Mouse (Mus musculus): ENCODE data around the gene Wdr18. TPM values are rescaled to one million over a fixed set of nuclear protein-coding genes. Genes with fewer than 3 reads are reported as not detected.

Gene Wdr18
- total and polyA plus RNA-seq, 3 experiments = 28.5 to 69.0 (median 34.6) TPM

- Histone ChIP-seq H3K4me1 (ENCODE audit: insufficient read depth, low read depth, low read length) (peaks cover 58% of the 10 kb centered on the region), H3K4me3 (ENCODE audit: low read depth, low read length) (no peak overlapping the region), H3K9me3 (replicated peaks) (no peaks in the 10 kb centered on the region), H3K36me3 (replicated peaks) (peaks cover 94% of the 10 kb centered on the region), H3K27me3 (ENCODE audit: insufficient read depth, low read length) (no peaks in the 10 kb centered on the region)
- no peak for ATAC-seq (ENCODE audit: extremely low read depth, insufficient number of reproducible peaks, low FRiP score, poor library complexity, severe bottlenecking)
- TF ChIP-seq GATA2 (IDR thresholded peaks at IDR 0.05; ENCODE audit: borderline replicate concordance, low read depth, low read length) = no peak
- TF ChIP-seq POLR2AphosphoS5 (IDR thresholded peaks at IDR 0.05; ENCODE audit: insufficient replicate concordance, low read depth, low read length) = no peak
- TF ChIP-seq CTCF (IDR thresholded peaks at IDR 0.05; ENCODE audit: low read depth, low read length) = no peak
- no peak for TF ChIP-seq TAL1 (conservative IDR thresholded peaks at IDR 0.05; ENCODE audit: low read depth, low read length)
- no peak for TF ChIP-seq GATA1 (IDR thresholded peaks at IDR 0.05; ENCODE audit: borderline replicate concordance, low read length)
- no peak for DNase-seq (ENCODE audit: low spot score)
Observed at GRCm38 (mm10) chr10:80001945-80002344, 42.0 kb downstream of the Wdr18 start.

- Histone ChIP-seq H3K4me1 (ENCODE audit: insufficient read depth, low read depth, low read length) (peaks cover 50% of the 10 kb centered on the region), H3K9me3 (replicated peaks) (no peaks in the 10 kb centered on the region), H3K4me3 (ENCODE audit: low read depth, low read length) (peak overlapping the region; percentile 37; the same call in 1 of the 2 replicates), H3K27me3 (ENCODE audit: insufficient read depth, low read length) (no peaks in the 10 kb centered on the region), H3K36me3 (replicated peaks) (peaks cover 100% of the 10 kb centered on the region)
- no peak for ATAC-seq (ENCODE audit: extremely low read depth, insufficient number of reproducible peaks, low FRiP score, poor library complexity, severe bottlenecking)
- DNase-seq (ENCODE audit: low spot score) = no peak
- TF ChIP-seq CTCF (IDR thresholded peaks at IDR 0.05; ENCODE audit: low read depth, low read length) = no peak
Observed at GRCm38 (mm10) chr10:80002829-80003228, 42.9 kb downstream of the Wdr18 start.

GRCm38 (mm10) chr10:80003374-80004232 is 43.7 kb downstream of the Wdr18 start:
- no peak overlapping the region; the same call in 1 of the 2 replicates for H3K4me3 ChIP-seq (ENCODE audit: low read depth, low read length)
- H3K4me1 ChIP-seq (ENCODE audit: insufficient read depth, low read depth, low read length) = peaks cover 42% of the 10 kb centered on the region
- DNase-seq (ENCODE audit: low spot score) = no peak
- no peaks in the 10 kb centered on the region for H3K27me3 ChIP-seq (ENCODE audit: insufficient read depth, low read length)
- H3K9me3 ChIP-seq (replicated peaks) = peaks cover under 1% of the 10 kb centered on the region; the same call in 1 of the 2 replicates
- H3K36me3 ChIP-seq (replicated peaks) = peaks cover 100% of the 10 kb centered on the region
- no peak for TF ChIP-seq POLR2AphosphoS5 (IDR thresholded peaks at IDR 0.05; ENCODE audit: insufficient replicate concordance, low read depth, low read length)
- TF ChIP-seq GATA1 (IDR thresholded peaks at IDR 0.05; ENCODE audit: borderline replicate concordance, low read length) = no peak
- no peak for TF ChIP-seq GATA2 (IDR thresholded peaks at IDR 0.05; ENCODE audit: borderline replicate concordance, low read depth, low read length)
- TF ChIP-seq CTCF (IDR thresholded peaks at IDR 0.05; ENCODE audit: low read depth, low read length) = no peak
- no peak for TF ChIP-seq TAL1 (conservative IDR thresholded peaks at IDR 0.05; ENCODE audit: low read depth, low read length)
- ATAC-seq (ENCODE audit: extremely low read depth, insufficient number of reproducible peaks, low FRiP score, poor library complexity, severe bottlenecking) = no peak; the same call in 1 of the 2 replicates

GRCm38 (mm10) chr10:80004233-80004705 is 44.3 kb downstream of the Wdr18 start:
- Histone ChIP-seq H3K36me3 (replicated peaks) (peaks cover 100% of the 10 kb centered on the region), H3K4me1 (ENCODE audit: insufficient read depth, low read depth, low read length) (peaks cover 38% of the 10 kb centered on the region), H3K4me3 (ENCODE audit: low read depth, low read length) (no peak overlapping the region), H3K9me3 (replicated peaks) (peaks cover 5% of the 10 kb centered on the region; the same call in 1 of the 2 replicates), H3K27me3 (ENCODE audit: insufficient read depth, low read length) (no peaks in the 10 kb centered on the region)
- TF ChIP-seq GATA2 (IDR thresholded peaks at IDR 0.05; ENCODE audit: borderline replicate concordance, low read depth, low read length) (no peak), CTCF (IDR thresholded peaks at IDR 0.05; ENCODE audit: low read depth, low read length) (no peak)
- ATAC-seq (ENCODE audit: extremely low read depth, insufficient number of reproducible peaks, low FRiP score, poor library complexity, severe bottlenecking) (no peak), DNase-seq (ENCODE audit: low spot score) (no peak)

- no peak overlapping the region for H3K4me3 ChIP-seq (ENCODE audit: low read depth, low read length)
- TF ChIP-seq GATA2 (IDR thresholded peaks at IDR 0.05; ENCODE audit: borderline replicate concordance, low read depth, low read length) (no peak), CTCF (IDR thresholded peaks at IDR 0.05; ENCODE audit: low read depth, low read length) (no peak), TAL1 (conservative IDR thresholded peaks at IDR 0.05; ENCODE audit: low read depth, low read length) (no peak), POLR2AphosphoS5 (IDR thresholded peaks at IDR 0.05; ENCODE audit: insufficient replicate concordance, low read depth, low read length) (no peak), GATA1 (IDR thresholded peaks at IDR 0.05; ENCODE audit: borderline replicate concordance, low read length) (no peak)
- ATAC-seq (ENCODE audit: extremely low read depth, insufficient number of reproducible peaks, low FRiP score, poor library complexity, severe bottlenecking) (no peak), DNase-seq (ENCODE audit: low spot score) (no peak)
- H3K4me1 ChIP-seq (ENCODE audit: insufficient read depth, low read depth, low read length) = peaks cover 30% of the 10 kb centered on the region
- H3K9me3 ChIP-seq (replicated peaks) = peaks cover 27% of the 10 kb centered on the region
- peaks cover 96% of the 10 kb centered on the region for H3K36me3 ChIP-seq (replicated peaks)
- H3K27me3 ChIP-seq (ENCODE audit: insufficient read depth, low read length) = no peaks in the 10 kb centered on the region
Observed at GRCm38 (mm10) chr10:80011740-80012139, 51.8 kb downstream of the Wdr18 start.

- Histone ChIP-seq H3K9me3 (replicated peaks) (peaks cover 26% of the 10 kb centered on the region), H3K4me3 (ENCODE audit: low read depth, low read length) (no peak overlapping the region), H3K27me3 (ENCODE audit: insufficient read depth, low read length) (no peaks in the 10 kb centered on the region), H3K4me1 (ENCODE audit: insufficient read depth, low read depth, low read length) (peaks cover 42% of the 10 kb centered on the region), H3K36me3 (replicated peaks) (peaks cover 84% of the 10 kb centered on the region)
- DNase-seq (ENCODE audit: low spot score) (no peak), ATAC-seq (ENCODE audit: extremely low read depth, insufficient number of reproducible peaks, low FRiP score, poor library complexity, severe bottlenecking) (no peak)
- TF ChIP-seq POLR2AphosphoS5 (IDR thresholded peaks at IDR 0.05; ENCODE audit: insufficient replicate concordance, low read depth, low read length) (no peak), GATA2 (IDR thresholded peaks at IDR 0.05; ENCODE audit: borderline replicate concordance, low read depth, low read length) (no peak), CTCF (IDR thresholded peaks at IDR 0.05; ENCODE audit: low read depth, low read length) (no peak), GATA1 (IDR thresholded peaks at IDR 0.05; ENCODE audit: borderline replicate concordance, low read length) (no peak), TAL1 (conservative IDR thresholded peaks at IDR 0.05; ENCODE audit: low read depth, low read length) (no peak)
Observed at GRCm38 (mm10) chr10:80013609-80014008, 53.7 kb downstream of the Wdr18 start.

All from G1E (cell line).